Mouse (Mus musculus) thymus, adult 2 months (tissue): Measurements from ENCODE around the gene Lamp1.

Experiments used
- CTCF ChIP-seq: fragments of 200-500 bp; IDR thresholded peaks from 2 replicates; pipeline ENCODE4 v1.5.1; 2012; ENCODE audit warnings: mild to moderate bottlenecking, control low read depth, low read length, moderate library complexity, borderline replicate concordance; ENCODE audit not compliant: control insufficient read depth, poor library complexity, insufficient read depth; ENCODE audit errors: extremely low read depth
- POLR2A ChIP-seq: fragments of 200-500 bp; IDR thresholded peaks from 2 replicates; pipeline ENCODE4 v1.6.1; 2012; ENCODE audit warnings: mild to moderate bottlenecking, low read length, control low read depth, moderate library complexity; ENCODE audit not compliant: control insufficient read depth, poor library complexity, insufficient read depth; ENCODE audit errors: extremely low read depth

DNA sequence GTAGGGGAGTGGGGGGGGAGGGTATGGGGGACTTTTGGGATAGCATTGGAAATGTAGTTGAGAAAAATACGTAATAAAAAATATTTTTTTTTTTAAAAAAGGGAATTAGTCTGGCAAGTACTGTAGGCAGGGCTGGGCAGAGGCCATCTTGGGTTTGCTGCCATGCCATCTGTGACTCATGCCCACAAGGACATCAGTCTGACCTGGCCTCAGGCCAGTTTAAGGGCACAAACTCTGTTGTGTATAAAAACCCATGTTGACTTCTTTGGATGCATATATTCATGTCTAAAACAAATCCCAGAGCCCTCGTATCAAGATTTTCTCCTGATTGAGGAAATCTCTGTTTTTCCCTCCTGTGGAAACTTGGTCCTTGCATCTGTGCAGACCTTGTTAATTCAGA, 41.9 kb upstream of the Lamp1 start:
- TF ChIP-seq CTCF (no peak), POLR2A (no peak)
